Mouse (Mus musculus) Patski (cell line): Measurements from ENCODE around the gene Mx1. TPM values are rescaled to one million over a fixed set of nuclear protein-coding genes. Genes with fewer than 3 reads are reported as not detected.

Source experiments
- ATAC-seq: fragments of 100-300 bp; one replicate; pipeline ENCODE4 v1.8.0; 2021
- CTCF ChIA-PET: fragments of 350-600 bp; sonication (Branson Sonifier 250); formaldehyde crosslinking; loops from one replicate; lab custom pipeline; 2022; ENCODE audit warnings: inconsistent platforms; lab: Charles Lee
- POLR2A ChIA-PET: fragments of 350-600 bp; sonication (Branson Sonifier 250); formaldehyde crosslinking; loops from one replicate; lab custom pipeline; 2022; ENCODE audit warnings: antibody characterized with exemption, inconsistent platforms; lab: Charles Lee
- DNase-seq: peaks from one replicate; pipeline ENCODE4 v3.0.0-alpha.2; 2011; ENCODE audit warnings: low read depth, low spot score
- H3K27me3 ChIP-seq: fragments of 371-371 bp; one replicate; pipeline ENCODE4 v1.5.1; 2021
- CTCF ChIP-seq: fragments of 100-300 bp; IDR thresholded peaks from one replicate; pipeline ENCODE4 v1.5.1; 2021
- in situ Hi-C: fragments of 300-500 bp; cut with MboI; formaldehyde crosslinking; loops from 3 replicates; pipeline ENCODE4 v1.11.1; 2018; ENCODE audit warnings: low pct_unique_long_range_greater_than_20kb, mixed read lengths
- polyA plus RNA-seq: library from polyadenylated mRNA; unstranded; gene quantifications from one replicate; pipeline ENCODE4 v1.2.3, GENCODE M21; 2021

Gene Mx1
- polyA plus RNA-seq: 2.5 TPM

DNA sequence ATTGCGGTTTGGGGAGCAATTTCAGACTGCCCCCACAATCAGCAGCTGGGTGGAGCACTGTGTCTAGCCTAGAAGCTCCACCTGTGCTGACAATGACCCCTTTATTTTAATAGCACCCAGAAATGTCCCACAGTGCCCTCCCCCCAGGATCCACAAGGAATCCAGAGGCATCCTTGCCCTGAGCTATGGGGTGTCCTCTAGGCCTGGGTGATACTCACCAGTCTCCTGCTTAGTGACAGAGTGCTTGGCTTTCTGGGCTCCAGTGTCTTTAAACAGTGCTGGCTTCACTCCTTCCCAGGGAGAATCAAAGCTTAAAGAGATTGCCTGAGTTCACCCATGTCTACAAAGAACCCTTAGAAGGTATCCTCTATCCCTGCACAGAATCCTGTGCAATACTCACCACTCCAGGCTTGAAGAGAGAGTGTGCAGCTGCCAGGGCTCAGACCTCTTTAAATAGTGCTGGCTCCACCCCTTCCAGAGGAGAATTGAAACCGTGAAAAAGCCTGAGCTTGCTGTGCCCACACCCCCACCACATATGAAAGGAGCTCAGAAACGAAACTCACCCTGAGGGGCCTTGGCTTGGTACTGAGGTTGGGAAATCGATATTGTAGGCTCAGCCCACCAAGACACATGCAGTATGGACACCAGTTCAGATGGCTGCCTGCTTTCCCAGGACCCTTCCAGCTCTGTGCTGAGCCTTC is at the start of gene Mx1:
Gene Mx1 (minus strand): TSS at position 427 of the 701 bp plus-strand sequence.
- no peak for TF ChIP-seq CTCF
- no peaks in the 10 kb centered on the region for H3K27me3 ChIP-seq
- DNase-seq (no peak), ATAC-seq (peak; percentile 12)
- in situ Hi-C loops: loop anchor here (10.0 kb wide), 1 partner anchor 148 kb away; no protein-coding TSS in a partner anchor
- CTCF ChIA-PET: interaction anchor here (1.1 kb wide), 1 partner anchor 150 kb away, joined by 3 read pairs; no protein-coding TSS in a partner anchor
- POLR2A ChIA-PET: no interaction called here

DNA sequence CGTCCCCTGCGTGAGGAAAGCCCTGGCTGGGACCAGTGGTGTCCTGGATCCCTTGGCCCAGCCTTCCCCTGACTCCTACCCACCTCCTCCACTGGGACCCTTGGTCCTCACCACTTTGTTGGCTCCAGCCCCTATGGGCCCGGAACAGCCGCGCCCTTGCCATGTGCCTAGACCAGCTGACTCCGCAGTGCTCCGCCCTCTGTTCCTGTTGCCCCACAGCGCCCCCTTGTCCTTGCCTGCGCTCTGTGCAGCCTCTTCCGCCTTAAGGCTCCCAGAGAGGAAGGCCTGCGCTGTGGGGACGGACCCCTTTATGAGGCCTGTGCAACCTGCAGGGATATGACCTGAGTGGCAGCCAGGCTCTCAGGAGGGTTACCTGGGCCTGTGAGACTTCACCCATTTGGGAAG is 49.6 kb upstream of the Mx1 start:
- peaks cover 4% of the 10 kb centered on the region for H3K27me3 ChIP-seq
- in situ Hi-C loops: no loop called here
- DNase-seq: no peak
- TF ChIP-seq CTCF: no peak
- ATAC-seq: no peak
- CTCF ChIA-PET: no interaction called here
- POLR2A ChIA-PET: no interaction called here

DNA sequence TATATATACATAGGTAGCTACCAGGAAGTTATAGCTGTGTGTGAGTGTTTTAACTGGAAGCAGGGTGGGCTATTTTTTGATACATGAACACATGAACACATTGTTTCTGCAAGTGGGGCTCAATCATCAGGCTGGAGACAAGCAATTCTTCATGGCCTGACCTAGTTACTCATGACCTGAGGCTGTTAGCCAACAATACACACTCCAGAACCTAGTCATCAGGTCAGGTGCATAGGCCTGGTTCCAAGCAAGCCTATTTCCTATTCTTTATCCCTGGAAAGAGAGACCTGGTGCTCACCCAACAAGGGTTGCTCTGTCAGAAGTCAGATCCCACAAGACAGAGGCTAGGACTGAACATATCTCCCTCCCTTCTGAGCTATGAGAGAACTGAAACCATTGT is 48.8 kb upstream of the Mx1 start:
- POLR2A ChIA-PET: interaction anchor here (0.6 kb wide), 1 partner anchor 160 kb away, joined by 3 read pairs; no protein-coding TSS in a partner anchor
- no peak for TF ChIP-seq CTCF
- CTCF ChIA-PET: interaction anchor here (1.1 kb wide), 1 partner anchor 11 kb away, joined by 4 read pairs; no protein-coding TSS in a partner anchor
- H3K27me3 ChIP-seq: peaks cover 6% of the 10 kb centered on the region
- in situ Hi-C loops: no loop called here
- DNase-seq: no peak
- no peak for ATAC-seq

DNA sequence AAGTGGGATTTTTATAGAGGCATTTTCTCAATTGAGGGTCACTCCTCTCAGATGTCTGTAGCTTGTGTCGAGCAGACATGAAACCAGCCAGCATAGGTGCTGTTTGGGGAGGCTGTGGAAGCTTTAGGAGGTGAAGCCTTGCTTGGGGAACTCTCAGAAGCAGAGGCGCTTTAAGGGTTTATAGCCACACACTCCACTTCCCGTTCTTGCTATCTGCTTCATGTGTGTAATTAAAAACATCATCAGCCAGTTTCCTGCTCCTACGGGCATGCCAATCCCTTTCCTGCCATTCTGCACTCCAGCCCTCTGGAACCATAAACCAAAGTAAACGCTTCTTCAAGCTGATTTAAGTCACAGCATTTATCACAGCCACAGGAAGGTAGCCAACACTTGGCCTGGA is 48.1 kb upstream of the Mx1 start:
- DNase-seq (no peak), ATAC-seq (no peak)

DNA sequence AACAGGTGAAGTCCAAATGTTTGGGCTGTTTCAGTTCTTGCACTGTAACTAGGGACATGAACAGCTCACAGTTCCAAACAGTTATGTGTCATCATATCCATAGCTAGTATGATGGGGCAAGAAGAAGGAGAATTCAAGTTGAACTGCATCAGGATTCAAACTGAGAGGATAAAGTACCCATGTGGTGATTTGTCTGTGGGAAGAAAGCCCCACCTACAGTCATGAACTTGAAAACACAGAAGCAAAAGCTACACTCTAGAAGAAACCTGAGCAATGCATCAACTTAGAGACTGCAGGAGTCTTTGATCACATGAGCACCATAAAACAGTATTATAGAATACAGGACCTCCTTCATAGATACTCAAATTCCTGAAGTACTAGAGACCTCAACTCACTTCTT is 45.1 kb upstream of the Mx1 start:
- CTCF ChIA-PET: interaction anchor here (0.7 to 1.0 kb wide), 2 partner anchors 9 to 10 kb away, joined by 3 read pairs; no protein-coding TSS in a partner anchor
- in situ Hi-C loops: no loop called here
- ATAC-seq: no peak
- H3K27me3 ChIP-seq: peaks cover 30% of the 10 kb centered on the region
- no peak for TF ChIP-seq CTCF
- no peak for DNase-seq
- POLR2A ChIA-PET: interaction anchor here (0.6 kb wide), 1 partner anchor 242 kb away, joined by 3 read pairs; no protein-coding TSS in a partner anchor

More for the DNA sequence above, 48.1 kb upstream of the Mx1 start:
- POLR2A ChIA-PET: no interaction called here
- H3K27me3 ChIP-seq: peaks cover 12% of the 10 kb centered on the region
- in situ Hi-C loops: no loop called here
- CTCF ChIA-PET: interaction anchor here (1.1 kb wide), 1 partner anchor 12 kb away, joined by 4 read pairs; no protein-coding TSS in a partner anchor
- TF ChIP-seq CTCF: no peak

DNA sequence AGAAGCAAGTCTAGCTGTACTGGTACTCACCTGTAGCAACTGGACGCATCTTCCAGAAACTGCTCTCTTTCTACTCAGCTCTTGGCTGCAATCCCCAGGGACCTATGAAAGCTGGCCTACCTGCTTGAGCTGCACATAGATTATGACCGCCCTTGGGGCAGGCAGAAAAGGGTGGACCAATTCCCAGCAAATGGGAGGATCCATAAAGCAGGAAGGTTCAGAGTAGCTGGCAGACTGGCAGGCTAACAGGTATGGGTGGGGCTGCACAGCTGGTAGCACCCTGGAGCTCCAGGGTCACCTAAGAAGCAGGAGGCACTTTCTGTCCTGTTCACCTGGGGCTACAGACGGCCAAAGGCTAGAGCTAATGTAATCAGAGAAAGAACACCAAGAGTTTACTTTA is 42.1 kb upstream of the Mx1 start:
- POLR2A ChIA-PET: no interaction called here
- TF ChIP-seq CTCF: no peak

DNA sequence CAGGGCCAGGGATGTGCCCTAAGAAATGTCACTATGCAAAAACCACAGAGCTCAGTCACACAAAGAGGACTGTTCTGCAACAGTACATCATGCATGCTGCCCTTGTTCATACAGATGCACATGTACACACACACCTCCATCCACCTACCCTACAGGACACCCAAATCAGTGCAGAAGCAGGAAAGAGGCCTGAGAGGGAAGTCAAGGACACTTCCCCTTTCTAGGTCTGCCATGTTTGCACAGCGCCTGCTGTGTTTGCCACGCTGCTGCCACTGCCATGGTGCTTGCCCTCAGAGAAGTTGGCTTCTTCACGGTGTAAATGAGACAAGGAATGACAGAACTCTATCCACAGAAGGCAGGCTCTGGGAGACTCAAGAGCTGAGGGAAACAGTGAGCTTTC is 41.1 kb upstream of the Mx1 start:
- peaks cover 32% of the 10 kb centered on the region for H3K27me3 ChIP-seq
- TF ChIP-seq CTCF: no peak
- POLR2A ChIA-PET: no interaction called here
- ATAC-seq (no peak), DNase-seq (no peak)
- in situ Hi-C loops: no loop called here
- CTCF ChIA-PET: no interaction called here

More for the DNA sequence above, 42.1 kb upstream of the Mx1 start:
- ATAC-seq (no peak), DNase-seq (no peak)
- CTCF ChIA-PET: interaction anchor here (2.1 kb wide), 1 partner anchor 11 kb away, joined by 5 read pairs; no protein-coding TSS in a partner anchor
- peaks cover 32% of the 10 kb centered on the region for H3K27me3 ChIP-seq
- in situ Hi-C loops: no loop called here

DNA sequence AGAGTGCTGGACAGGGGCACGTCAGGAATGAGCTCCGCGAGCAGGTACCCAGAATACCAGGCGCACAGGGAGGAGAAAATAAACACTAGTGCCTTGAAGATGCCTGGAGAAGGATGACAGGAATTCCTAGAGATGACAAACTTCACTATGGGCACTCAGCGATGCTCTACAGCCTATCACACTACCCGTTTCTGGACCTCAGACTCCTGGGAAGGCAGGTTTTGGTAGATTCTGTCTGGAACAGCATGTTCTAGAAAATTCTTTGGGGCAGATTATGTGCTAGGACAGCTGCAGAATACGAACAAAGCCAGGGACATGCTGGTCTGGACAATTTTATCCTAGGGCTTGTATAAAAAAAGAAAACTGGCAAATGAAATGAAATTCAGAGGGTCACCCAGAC is 38.2 kb upstream of the Mx1 start:
- no peak for TF ChIP-seq CTCF
- CTCF ChIA-PET: interaction anchor here (1.6 kb wide), 1 partner anchor 28 kb away, joined by 3 read pairs; no protein-coding TSS in a partner anchor
- POLR2A ChIA-PET: no interaction called here
- no peak for ATAC-seq
- peaks cover 23% of the 10 kb centered on the region for H3K27me3 ChIP-seq
- no peak for DNase-seq
- in situ Hi-C loops: no loop called here

DNA sequence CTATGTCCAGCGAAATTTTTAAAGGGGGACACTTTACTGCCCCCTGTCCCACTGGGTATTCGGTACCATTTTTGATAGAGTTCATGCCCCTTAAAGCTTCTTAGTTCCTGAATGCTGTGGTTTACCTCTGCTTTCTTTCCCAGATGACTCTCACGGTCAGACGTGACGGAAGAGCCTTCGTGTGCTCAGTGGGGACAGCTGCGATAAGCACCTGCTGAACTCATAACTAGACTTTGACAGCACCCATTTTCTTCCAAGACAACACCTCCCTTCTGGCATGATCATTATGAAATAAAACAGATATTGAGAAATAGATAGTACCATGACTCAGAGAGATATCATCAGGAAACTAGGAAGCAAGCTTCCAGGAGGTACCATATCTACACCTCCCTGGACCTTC is 36.7 kb upstream of the Mx1 start:
- DNase-seq: no peak
- CTCF ChIA-PET: no interaction called here
- ATAC-seq: no peak
- TF ChIP-seq CTCF: no peak
- peaks cover 15% of the 10 kb centered on the region for H3K27me3 ChIP-seq
- in situ Hi-C loops: no loop called here
- POLR2A ChIA-PET: interaction anchor here (0.6 kb wide), 1 partner anchor 60 kb away, joined by 3 read pairs; no protein-coding TSS in a partner anchor

DNA sequence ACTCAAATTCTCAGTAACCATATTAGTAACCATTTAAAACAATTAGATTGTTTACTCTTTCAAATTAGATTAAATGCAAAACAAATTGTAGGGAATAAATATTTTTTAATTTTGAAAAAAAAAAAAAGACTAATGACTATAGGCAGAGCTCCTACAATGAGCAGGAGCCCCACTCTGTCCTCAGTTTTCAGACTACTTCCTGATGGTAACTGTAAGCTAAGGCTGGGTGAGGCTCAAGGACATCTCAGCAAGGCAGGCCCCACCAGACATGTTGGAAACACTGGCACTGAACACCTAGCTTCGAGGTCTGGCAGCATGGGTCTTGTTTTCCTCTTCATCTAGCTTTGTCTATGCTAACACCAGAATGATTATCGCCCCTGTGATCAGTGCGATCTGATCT is 35.4 kb upstream of the Mx1 start:
- peaks cover 16% of the 10 kb centered on the region for H3K27me3 ChIP-seq
- DNase-seq (no peak), ATAC-seq (no peak)
- ChIA-PET CTCF (interaction anchor here (0.7 to 0.8 kb wide), 2 partner anchors 9 to 10 kb away, joined by 3 read pairs; no protein-coding TSS in a partner anchor), POLR2A (no interaction called here)
- in situ Hi-C loops: no loop called here
- TF ChIP-seq CTCF: no peak

DNA sequence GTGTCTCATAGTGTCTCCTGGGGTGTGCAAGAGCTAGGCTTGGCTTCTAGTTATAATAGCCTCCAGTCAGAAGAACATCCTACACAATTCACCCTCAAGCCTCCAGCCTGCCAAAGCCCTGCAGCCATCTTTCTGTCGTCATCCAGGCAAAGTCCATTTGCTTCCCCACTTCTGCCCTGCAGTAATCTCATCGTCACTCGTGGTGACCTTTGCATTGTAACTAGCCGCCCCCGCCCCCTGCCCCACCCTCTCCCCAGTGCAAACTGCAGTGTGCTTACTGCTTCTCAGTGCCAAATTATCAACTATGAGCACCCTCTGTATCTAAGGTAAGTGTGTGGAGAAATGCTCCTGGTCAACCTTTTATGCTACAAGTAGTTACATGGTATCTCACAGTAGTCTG is 35.0 kb upstream of the Mx1 start:
- H3K27me3 ChIP-seq: peaks cover 15% of the 10 kb centered on the region
- no peak for TF ChIP-seq CTCF
- ChIA-PET POLR2A (no interaction called here), CTCF (interaction anchor here (0.8 kb wide), 1 partner anchor 10 kb away, joined by 3 read pairs; no protein-coding TSS in a partner anchor)
- ATAC-seq (no peak), DNase-seq (no peak)
- in situ Hi-C loops: no loop called here
